20 mouse cellular contexts compared by ENCODE assay signal in the genomic region with DNA sequence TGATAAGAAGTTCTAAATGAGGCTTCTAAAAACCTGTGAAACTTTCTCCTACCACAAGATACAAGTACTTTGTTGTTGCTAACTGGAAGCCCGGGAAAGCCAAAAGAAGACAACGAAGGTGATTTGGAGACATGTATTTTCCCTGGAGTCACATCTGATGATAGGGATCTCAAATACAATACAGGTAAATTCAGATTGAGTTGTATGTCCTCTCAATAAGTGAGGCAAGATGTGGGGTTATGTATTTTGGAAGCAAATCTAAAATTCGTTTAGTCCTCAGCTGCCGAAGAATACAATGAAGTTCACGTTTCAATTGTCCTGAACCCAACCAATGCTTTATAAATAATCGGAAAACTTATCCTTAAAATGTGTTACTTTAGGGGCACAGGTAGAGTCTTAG. TPM values are rescaled to one million over a fixed set of nuclear protein-coding genes. Genes with fewer than 3 reads are reported as not detected.
"Had no signal": no experiment of that assay in that cellular context is flagged by ENCODE, and none has a peak within 500 bp of the region (broad histone marks: within the 10 kb centered on the region; RNA-seq: fewer than 3 reads in every experiment).

No protein-coding gene starts in this region.

- H3K9me3 ChIP-seq: liver, embryonic 15.5 days; lung, embryonic 15.5 days; midbrain, embryonic 12.5 days; neural tube, embryonic 12.5 days; stomach, embryonic 15.5 days had no signal

- H3K27ac ChIP-seq: liver, embryonic 15.5 days; lung, embryonic 15.5 days; macrophage; midbrain, embryonic 12.5 days; neural tube, embryonic 12.5 days; stomach, embryonic 15.5 days; stomach, postnatal 0 days had no signal

- H3K4me3 ChIP-seq: liver, embryonic 15.5 days; neural tube, embryonic 12.5 days; stomach, embryonic 15.5 days had no signal

- DNase-seq: liver, postnatal 0 days; lung, adult 2 months; lung, postnatal 14 days; lung, postnatal 36 days; right cerebral cortex, postnatal 14 days; thymus, adult 2 months; thymus, postnatal 25 days; thymus, postnatal 4 days had no signal

- H3K4me2 ChIP-seq: liver, embryonic 15.5 days had no signal

- ATAC-seq: liver, postnatal 0 days; lung, postnatal 0 days had no signal

- H3K36me3 ChIP-seq: liver, embryonic 15.5 days; lung, embryonic 15.5 days; midbrain, embryonic 12.5 days; neural tube, embryonic 12.5 days; stomach, embryonic 15.5 days had no signal

- H3K9ac ChIP-seq: liver, embryonic 15.5 days; liver, postnatal 0 days; lung, embryonic 15.5 days; midbrain, embryonic 12.5 days; neural tube, embryonic 12.5 days; stomach, embryonic 15.5 days had no signal

RNA-seq across cellular contexts. Expression of a gene that starts 1.6 kb away (rescaled TPM):
- total RNA-seq: megakaryocyte progenitor cell, adult 5-6 weeks; monocyte, adult 5-6 weeks; neutrophil, adult 5-6 weeks had no signal
- polyA plus RNA-seq: liver, embryonic 15.5 days; liver, postnatal 0 days; lung, adult 2 months; macrophage; spleen, adult 2 months had no signal
